Mouse (Mus musculus) skeletal muscle tissue, adult 2 months (tissue): Measurements from ENCODE around the gene Nfkbib.

Source experiments
- DNase-seq: peaks from one replicate; pipeline ENCODE4 v3.0.0-alpha.2; 2012; ENCODE audit warnings: low read depth, low spot score

Gene Nfkbib

DNA sequence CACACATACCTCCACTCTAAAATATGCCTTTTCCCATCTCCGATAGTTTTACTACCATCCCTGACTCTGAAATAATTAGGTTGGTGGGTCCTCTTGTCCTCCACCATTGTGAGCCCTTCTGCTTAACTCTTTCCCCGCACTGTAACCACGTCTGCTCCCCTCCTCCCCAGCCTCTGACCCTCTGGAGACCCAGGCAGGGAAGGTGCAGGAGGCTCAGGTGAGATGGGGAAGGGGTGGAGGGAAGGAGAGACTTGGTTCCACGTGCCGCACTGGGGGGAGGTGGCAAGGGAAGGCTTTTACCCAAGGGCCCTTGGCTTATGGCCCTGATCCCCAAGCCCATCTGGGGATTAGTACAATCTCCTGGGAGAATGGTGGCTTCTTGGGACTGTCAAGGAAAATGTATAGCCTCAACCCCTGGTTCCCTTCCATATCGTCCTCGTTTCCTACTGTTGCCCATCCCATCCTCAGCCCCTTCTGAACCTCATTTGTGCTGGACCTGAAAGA, at the start of gene Nfkbib:
TSS of gene Nfkbib (minus strand) at position 51 of the 504 bp plus-strand sequence.
- DNase-seq, result no peak

DNA sequence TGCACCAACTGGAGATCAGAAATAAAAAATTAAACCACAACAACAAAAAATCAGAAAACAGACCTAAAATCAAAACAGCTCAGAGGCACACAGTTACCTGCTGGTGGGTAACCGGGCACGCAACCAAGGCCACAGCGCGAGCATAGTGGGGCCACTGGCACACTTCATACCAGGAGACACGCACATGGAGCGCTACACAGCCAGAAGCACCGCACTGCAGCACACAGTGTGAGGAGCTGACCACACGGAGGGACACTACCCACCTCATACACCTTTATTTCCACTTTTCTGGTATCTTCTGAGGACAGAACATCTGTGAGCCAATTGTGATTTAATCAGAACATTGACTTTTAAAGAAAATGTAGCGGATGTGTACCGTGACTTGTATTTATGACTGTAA, 49.6 kb upstream of the Nfkbib start:
- DNase-seq, result no peak

DNA sequence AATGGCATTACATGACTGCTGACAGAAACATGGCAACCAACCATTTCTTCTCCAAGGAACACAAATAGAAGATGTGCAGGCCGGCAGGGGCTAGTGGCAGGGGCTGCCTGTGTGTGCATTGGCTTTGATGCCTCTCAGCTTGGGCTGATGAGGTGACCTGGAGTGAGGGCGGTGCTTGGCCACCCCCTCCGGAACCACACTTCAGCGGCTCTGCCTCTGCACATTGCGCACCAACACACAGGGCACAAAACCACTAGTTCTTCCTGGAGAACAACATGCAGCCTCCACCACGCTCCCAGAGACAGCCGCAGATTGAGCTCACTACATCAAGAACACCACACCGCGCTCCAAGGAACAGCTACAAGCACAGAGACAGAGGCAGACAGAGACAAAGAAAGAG, 48.9 kb upstream of the Nfkbib start:
- no peak for DNase-seq

DNA sequence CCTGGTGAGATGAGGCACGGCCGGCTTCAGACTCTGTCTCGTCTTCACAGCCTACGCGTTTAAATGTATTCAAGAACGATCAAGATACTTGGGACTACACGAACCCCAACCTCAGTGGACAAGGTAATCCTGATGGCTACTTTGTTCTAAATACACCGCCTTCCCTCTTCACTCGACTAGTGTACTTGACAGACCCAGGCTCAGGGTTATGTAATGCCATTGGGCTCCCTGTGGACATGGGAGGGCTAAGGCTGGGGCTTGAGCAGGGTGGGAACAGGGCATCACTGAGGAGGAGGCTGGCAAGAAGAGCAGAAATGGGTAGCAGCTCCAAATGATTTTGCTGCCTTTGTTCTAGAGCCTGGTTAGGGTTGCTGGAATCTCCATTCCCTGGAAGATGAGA, 47.9 kb upstream of the Nfkbib start:
- DNase-seq, result no peak

DNA sequence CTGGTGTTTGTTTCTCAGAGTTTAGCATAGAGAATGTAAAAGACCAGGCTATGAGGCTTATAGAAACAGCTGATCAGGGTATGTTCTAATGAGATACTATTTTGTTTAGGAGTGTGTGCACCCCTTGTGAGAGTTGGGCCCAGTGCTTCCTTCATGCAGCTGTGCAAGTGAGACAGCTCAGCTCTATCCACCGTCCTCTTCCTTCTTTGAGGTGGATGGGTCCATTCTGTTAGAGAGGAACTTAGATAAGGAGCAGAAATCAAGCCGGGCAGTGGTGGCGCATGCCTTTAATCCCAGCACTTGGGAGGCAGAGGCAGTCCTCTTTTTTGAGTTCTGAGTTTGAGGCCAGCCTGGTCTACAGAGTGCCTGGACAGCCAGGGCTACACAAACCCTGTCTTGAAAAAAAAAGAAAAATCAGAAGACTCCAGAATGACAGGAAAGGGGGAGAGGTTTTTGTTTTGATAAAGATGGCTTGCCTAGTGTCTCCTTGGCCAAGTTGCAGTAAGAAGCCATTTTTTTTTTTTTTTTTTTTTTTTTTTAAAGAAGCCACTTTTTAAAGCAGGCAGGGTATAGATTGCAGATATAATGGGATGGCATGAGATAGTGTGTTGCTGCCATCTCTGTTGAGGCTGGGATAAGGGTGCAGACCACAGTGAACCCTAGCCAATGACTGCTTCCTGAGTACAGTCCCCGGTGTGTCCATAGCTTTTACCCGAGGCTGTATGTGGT, 47.2 kb upstream of the Nfkbib start:
- DNase-seq, result no peak

DNA sequence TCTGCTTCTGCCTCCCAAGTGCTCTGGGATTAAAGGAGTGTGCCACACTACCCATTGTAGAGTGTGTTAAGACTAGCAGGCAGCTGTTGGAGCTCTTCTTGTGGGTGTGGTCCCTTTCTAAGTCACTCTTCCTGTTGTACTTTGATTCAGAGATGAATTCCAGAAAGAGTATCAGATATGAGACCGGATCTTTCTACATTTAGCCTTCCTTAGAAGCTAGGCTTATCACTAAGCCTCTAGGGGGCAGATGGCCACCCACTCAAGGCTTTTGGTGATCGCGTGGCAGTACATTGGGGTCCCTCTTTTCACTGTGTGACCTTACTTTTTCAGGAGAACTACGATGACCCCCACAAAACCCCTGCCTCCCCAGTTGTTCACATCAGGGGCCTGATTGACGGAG, 45.6 kb upstream of the Nfkbib start:
- DNase-seq, result no peak

DNA sequence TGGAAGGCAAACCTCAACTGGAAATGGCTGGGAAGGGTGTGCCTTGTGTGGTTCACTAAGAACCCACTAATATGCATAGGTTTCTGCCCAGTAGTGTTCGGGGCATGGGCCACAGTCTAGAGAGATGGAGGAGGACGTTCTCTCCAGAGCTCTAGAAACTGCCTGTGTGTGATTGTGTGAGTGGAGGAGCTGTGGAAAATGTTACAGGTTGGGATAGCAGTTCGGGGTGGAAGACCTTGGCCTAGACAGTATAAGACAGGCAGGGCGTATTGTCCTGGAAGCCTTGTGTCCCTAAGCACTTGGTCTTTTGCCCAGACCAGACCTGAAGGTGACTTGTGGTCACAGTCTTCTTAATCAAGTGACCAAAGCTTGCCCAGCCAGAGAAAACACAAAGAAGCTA, 45.1 kb upstream of the Nfkbib start:
- no peak for DNase-seq

DNA sequence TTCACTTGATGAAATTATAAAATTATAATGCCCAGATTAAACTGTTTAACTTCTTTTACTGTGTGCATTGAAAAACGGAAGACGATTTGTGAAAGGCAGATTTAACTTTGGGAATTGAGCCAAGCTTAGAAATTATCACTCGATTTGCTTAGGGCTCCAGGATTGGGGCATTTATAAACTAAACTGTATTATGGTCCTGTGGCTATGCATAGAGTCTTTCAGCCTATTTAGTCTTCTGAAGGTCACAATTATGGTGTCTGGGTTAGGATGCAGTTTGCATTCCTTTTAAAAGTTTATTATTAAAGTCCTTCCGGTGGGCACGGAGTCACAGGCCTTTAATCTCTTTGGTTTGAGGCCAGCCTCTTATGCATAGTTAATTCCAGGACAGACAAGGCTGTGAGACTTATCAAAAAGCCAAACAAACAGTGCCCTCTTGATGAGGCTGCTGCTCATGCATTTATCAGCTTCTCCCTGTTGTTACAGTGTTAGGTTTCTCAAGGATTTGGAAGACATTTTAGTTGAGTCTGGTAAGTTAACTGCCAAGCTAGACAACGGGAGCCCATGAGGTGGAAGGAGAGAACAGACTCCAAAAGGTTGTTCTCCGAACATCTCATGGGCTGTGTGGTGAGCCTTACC, 44.4 kb upstream of the Nfkbib start:
- no peak for DNase-seq

DNA sequence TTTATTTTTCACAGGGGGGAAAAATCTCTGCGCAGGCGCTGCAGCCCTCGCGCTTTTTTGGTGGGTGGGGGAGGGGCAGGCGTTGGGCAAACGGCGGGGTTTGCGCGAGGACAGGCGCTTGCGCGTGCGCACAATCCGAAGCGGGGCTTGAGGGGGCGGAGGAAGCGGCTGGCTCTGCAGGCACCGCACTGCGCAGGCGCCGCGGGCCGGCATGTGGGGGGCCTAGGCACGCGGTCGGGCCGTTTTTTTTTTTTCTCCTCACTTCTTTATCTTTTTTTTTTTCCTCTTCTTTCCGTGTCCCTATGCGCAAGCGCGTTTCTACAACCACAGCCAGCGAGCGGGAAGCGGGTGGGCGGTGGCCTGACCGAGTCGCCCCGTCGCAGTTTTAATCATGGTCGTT, 43.9 kb upstream of the Nfkbib start:
- DNase-seq, result peak; percentile 95

DNA sequence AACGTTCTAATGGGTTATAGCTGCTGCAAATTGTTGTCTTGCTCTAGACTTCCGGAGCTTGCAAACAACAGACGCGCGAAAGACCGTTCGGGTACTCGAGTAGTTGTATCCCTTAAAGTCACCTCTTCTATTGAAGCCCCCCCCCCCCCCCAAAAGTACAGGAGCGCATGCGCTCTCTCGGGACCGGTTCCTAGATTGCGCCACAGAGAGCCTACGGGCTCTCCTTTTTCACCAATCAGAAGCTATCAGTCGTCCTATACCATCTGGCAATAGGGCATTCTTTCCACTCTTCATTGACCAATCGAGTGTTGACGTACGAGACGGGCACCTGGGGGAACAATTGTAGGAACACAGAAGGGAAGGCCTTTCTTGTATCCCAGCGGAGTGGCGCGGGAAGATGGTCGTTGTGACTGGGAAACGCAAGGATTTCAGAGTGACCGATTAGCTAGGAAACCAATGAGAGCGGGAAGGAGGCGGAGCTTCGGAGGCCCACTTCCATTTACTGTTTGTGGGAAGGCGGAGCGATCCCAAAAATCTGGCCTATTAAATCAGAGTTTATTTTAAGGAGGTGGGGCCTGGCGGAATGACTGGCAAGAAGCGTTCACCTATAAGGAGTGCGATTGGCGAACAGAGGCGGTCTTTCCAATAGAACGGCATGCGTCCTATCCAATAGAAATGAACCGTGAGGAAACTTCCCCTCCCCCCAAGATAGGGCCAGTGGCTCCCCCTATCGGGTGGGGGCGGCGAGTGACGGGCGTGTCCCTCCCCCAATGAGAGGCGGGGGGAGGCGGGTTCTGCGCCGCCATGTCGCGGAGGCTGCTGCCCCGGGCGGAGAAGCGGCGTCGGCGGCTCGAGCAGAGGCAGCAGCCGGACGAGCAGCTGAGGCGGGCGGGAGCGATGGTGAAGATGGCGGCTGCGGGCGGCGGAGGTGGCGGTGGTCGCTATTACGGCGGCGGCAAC, 43.1 kb upstream of the Nfkbib start:
- DNase-seq, result peak; percentile 100

DNA sequence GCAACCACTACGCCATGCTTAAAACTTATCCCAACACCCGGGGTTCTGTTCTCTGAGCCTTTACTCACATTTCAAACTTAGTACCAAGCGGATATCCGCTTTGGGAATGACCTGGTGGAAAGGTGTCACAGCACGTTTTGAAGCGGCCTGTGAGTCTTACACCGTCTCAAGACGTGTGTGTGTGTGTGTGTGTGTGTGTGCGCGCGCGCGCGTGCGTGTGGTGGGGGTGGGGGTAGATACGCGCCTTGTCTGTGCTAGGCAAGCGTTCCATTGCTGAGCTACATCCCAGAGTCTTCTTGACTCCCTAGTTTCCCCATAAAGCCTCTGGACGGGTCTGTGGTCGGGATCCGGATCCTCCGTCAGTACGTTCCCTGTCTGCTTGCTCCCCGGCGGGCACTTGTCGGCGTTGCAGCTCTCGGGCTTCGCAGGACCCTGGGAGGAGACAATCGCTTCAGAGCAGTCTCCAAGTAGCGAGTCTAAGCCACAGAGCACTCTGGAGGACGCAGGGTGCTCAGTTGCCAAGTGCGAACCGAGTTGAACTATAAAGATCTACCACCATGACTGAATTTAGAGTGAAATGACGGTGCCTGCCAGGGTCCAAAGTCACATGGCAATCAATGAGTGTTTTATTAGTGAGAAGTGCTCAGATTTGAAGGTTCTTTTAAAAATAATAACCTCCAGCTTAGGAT, 42.2 kb upstream of the Nfkbib start:
- DNase-seq, result peak; percentile 66

DNA sequence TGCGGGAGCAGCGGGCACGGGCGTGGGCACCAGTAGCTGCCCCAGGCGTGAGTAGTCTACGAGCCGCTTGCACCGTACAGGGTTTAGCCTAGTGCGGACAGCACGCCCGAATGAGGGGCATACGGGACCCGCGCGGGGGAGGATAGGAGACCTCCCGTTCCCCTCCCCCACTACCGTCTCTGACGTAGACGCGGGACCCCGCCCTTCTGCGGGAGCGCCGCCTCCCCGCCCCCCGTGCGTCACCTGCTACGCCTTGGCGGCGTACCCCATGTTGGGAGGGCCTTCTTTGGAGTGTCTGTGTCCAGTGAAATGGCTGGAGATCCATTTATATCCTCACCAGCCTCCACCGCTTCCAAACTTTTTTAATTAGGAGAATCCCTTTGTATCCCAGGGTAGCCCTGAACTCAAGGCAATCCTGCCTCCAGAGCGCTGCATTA, 41.7 kb upstream of the Nfkbib start:
- peak; percentile 96 for DNase-seq

DNA sequence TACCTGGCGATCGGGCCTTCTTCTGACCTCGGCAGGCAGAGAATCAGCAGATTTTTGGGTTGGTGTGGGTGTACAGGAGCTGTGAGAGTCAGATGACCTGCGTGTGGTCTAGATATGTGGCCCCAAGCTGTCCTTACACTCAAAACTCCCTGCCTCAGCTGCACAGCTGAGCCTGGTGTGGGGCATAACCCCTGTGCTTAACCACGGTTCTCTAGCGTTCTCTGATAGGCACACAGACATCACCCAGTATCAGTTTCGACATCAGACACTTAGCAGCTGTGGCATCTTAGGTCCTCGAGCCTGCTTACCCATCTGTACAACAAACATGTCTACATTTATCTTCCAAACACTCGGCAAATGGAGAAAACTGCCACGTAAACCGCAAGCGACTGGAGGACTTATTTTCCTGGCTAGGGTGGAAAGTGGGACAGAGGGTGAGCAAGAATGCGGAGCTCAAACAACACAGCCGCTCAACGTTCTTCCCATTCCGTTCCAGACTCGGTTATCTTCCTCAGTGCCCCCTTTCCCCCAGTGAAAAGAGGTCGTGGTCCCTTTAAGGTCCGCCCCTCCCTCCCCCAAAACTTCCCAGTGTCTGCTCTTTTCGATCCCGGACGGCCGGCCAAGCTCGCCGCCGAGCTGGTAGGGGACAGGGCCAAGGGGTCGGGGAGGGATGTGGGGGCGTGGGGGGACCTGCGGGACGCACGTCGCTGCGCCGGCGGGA, 41.1 kb upstream of the Nfkbib start, which contains the start of gene Hnrnpl:
TSS of gene Hnrnpl (plus strand) at position 321 of the 721 bp plus-strand sequence.
- peak; percentile 72 for DNase-seq

DNA sequence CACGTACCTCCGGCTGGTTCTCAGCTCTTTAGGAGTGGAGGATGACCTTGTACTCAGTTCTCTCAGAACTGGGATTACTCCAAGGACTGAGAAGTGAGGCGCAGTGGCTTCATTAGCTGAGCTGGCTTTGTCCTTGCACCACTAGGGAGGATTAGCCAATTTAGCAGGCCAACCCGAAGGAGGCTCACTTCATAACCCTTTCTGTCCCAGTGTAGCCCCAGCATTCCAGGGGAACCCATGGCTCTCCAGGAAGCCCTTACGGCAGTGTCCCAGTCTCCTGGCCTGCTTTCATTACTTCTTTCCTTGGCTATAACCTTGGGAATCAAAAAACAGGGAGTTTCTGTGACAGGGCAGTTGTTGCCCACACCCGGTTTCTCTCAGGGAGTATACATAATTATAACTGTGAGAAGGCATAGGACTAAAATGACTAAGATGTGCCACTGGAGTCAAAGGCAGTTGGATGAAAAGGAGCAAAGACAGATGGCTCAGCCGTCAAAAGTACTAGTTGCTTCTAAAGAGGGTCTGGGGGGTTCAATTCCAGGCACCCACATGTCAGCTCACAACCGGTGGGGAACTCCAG, 40.4 kb upstream of the Nfkbib start:
- DNase-seq, result peak; percentile 70

DNA sequence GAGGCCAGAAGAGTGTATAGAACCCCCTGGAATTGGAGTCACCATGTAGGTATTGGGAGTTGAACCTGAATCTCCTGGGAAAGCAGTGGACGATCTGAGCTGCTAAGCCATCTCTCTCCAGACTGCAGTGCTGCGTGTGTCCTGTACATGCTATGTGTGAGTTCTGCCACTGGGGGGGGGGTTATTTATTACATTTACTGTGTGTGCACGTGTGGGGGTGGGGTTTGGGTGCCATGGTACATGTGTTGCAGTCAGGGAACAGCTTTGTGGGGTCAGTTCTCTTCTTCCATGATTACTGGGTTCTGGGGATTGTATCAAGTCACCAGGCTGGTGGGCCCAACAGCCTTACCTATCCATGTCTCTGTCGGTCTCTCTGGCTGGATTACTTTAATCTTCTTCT, 39.6 kb upstream of the Nfkbib start:
- DNase-seq, result no peak

DNA sequence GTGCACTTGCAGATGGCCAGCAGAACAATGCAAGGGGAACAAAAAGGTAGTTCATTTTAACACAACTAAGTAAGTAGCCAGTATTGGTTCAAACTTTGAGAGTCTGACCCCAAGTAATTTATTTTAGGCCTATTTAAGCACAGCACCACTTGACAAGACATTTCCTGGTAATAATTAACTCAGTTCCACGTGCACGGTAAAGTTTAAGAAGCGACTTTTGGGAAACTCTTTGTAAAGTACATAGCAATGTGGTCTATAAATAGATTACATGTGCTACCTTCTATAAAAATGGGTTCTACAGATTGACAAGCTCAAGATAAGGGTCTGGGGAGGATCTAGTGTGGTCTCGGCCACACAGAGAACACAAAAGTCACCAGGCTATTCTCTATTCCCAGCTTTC, 36.4 kb upstream of the Nfkbib start:
- DNase-seq, result no peak

DNA sequence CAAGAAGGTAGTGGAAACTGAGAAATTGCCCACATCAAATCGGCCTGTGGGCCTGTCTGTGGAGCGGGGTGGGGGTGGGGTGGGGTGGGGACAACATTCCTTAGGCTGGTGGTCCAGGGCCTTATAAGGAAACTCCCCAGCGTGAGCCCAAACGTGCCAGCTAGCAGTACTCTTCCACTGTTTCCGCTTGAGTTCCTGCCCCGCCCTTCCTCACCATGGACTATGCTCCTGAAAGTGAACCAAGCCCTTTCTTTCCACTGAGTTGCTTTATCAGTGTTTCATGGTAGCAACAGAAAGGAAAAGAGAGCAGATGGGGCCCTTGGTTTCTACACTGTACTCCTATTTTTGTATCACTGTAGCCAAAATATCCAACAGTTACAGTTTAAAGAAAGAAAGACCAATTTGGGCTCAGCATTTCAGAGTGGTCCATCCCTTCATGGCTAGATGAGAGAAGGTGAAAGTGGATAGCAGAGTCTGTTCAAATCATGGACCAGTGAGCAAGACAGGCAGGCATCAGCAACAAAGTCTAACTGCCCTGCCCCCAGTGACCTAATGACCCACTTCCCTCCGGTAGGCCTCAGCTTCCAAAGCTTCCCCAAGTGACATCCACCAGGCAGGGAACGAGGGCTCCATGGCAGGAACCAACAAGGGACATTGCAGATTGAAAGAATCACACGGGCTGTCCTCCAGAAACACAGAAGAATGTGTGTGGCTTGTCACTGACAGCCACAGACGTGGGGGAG, 35.7 kb upstream of the Nfkbib start:
- DNase-seq, result no peak

DNA sequence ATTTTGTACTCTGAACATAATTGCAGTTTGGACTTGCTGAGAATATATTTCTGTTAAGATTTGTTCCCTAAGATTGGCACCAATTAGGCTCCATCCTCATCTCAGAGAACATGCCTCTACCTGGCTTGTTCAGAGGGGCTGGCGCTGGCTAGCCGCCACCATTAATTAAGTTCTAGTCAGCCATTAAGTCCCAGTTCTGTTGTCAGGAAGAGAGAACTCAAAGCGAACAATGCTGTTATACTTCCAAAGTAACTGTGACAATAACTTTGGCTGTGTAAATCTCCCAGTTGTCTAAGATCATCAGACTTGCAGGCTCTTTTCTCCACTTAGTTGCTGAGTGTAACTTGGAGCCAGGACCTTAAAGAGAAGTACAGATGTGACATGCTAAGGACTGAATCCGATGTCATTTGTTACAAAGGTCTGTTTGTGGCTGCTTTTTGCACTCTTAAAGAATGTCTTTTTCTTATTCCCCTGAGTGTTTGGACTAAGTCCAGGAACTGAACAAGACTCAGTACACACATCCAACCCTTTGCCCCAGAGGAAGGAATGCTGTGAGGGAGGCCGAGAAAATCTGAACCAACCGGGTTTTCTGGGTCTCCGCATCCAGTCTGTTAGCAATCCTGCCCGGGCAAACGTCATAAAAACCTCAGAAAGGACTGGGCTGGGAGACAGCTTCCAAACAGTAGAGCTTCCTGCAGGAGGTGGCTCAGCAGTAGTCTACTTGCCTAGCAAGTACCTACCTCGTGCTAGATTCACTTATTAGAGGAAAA, 34.8 kb upstream of the Nfkbib start:
- no peak for DNase-seq

DNA sequence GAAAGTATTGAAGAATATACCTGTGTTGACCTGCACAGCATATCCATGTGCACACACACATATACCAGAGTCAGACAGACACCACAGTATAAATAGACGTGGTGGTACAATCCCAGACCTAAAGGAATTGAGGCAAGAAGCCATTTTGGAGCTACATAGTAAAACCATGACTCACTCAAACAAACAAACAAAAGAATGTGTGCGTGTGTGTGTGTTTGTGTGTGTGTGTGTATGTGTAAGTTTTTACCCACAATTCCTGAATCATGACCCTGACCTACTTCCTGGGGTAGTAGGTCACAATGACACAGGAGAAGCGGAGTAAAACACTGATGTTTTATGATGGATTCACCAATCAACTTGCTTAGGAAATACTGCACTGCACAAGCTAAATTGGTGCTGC, 34.1 kb upstream of the Nfkbib start:
- DNase-seq, result no peak
